Mouse (Mus musculus): ENCODE measurements around the gene B3gnt3. TPM values are rescaled to one million over a fixed set of nuclear protein-coding genes. Genes with fewer than 3 reads are reported as not detected.
"Not testable (repeated sequence)": the region's sequence is repeated elsewhere in the genome, so short reads cannot be mapped to it uniquely, and the experiment has no call there.

Gene B3gnt3
- total and polyA plus RNA-seq, 3 experiments: 0.19 to 0.84 TPM; not detected in 1

- not testable (repeated sequence) for H3K4me3 ChIP-seq (ENCODE audit: control insufficient read depth in 1 of 2, insufficient read depth in 1 of 2, low read depth in 2 of 2, low read length in 2 of 2); H3K79me2 ChIP-seq (ENCODE audit: control insufficient read depth, insufficient read depth, low read length, poor library complexity); H3K27me3 ChIP-seq (ENCODE audit: control insufficient read depth in 1 of 2, insufficient read depth in 2 of 2, low read length in 2 of 2); H3K36me3 ChIP-seq (ENCODE audit: control insufficient read depth in 1 of 2, insufficient read depth in 2 of 2, low read length in 2 of 2); H3K27ac ChIP-seq (ENCODE audit: control insufficient read depth, low read depth, low read length); H3K9me3 ChIP-seq (replicated peaks; ENCODE audit: insufficient read depth, low read length); DNase-seq (ENCODE audit: low read depth, low spot score); H3K4me1 ChIP-seq (ENCODE audit: control insufficient read depth in 1 of 2, insufficient read depth in 2 of 2, low read length in 2 of 2); H3K9ac ChIP-seq (ENCODE audit: control insufficient read depth, low read depth, low read length, poor library complexity, severe bottlenecking)
- peak in 2 of 3 experiments; percentile 24 to 31; a peak in 3 of 6 replicates for TF ChIP-seq CTCF (IDR thresholded peaks at IDR 0.05 in 2 of 3, conservative IDR thresholded peaks at IDR 0.05 in 1 of 3; ENCODE audit: control insufficient read depth in 1 of 3, insufficient read depth in 1 of 3, low read depth in 2 of 3, low read length in 3 of 3, poor library complexity in 1 of 3, severe bottlenecking in 1 of 3)
These were observed 6.1 kb downstream of the B3gnt3 start for GRCm38 (mm10) chr8:71695456-71695855.

GRCm38 (mm10) chr8:71693166-71694041, 8.2 kb downstream of the B3gnt3 start:
- H3K9ac ChIP-seq (ENCODE audit: control insufficient read depth, low read depth, low read length, poor library complexity, severe bottlenecking): no peak overlapping the region
- H3K27ac ChIP-seq (ENCODE audit: control insufficient read depth, low read depth, low read length): no peak overlapping the region
- H3K36me3 ChIP-seq (ENCODE audit: control insufficient read depth in 1 of 2, insufficient read depth in 2 of 2, low read length in 2 of 2): no peaks in the 10 kb centered on the region
- no peaks in the 10 kb centered on the region for H3K9me3 ChIP-seq (replicated peaks; ENCODE audit: insufficient read depth, low read length)
- TF ChIP-seq ETS1 (IDR thresholded peaks at IDR 0.05; ENCODE audit: low read depth, low read length) (no peak), NELFE (IDR thresholded peaks at IDR 0.05; ENCODE audit: low read depth, low read length) (no peak), ELF1 (IDR thresholded peaks at IDR 0.05; ENCODE audit: low read depth, low read length) (no peak), POLR2A (IDR thresholded peaks at IDR 0.05; ENCODE audit: control insufficient read depth in 1 of 2, insufficient read depth in 1 of 2, low read depth in 1 of 2, low read length in 2 of 2, poor library complexity in 1 of 2) (no peak), UBTF (IDR thresholded peaks at IDR 0.05; ENCODE audit: borderline replicate concordance, insufficient read depth, low read depth, low read length) (no peak), RCOR1 (IDR thresholded peaks at IDR 0.05; ENCODE audit: low read depth, low read length) (no peak), E2F4 (IDR thresholded peaks at IDR 0.05; ENCODE audit: borderline replicate concordance, low read depth, low read length) (no peak), USF2 (IDR thresholded peaks at IDR 0.05; ENCODE audit: borderline replicate concordance in 1 of 2, insufficient read depth in 1 of 2, low read depth in 1 of 2, low read length in 2 of 2) (no peak), CHD1 (IDR thresholded peaks at IDR 0.05; ENCODE audit: low read depth, low read length) (no peak), MAZ (IDR thresholded peaks at IDR 0.05; ENCODE audit: low read depth, low read length) (no peak), MEF2A (IDR thresholded peaks at IDR 0.05; ENCODE audit: extremely low read depth, insufficient replicate concordance, low read depth, low read length, poor library complexity, severe bottlenecking) (no peak), MYB (IDR thresholded peaks at IDR 0.05; ENCODE audit: low read depth, low read length) (no peak), MXI1 (IDR thresholded peaks at IDR 0.05; ENCODE audit: low read depth, low read length) (no peak), GABPA (IDR thresholded peaks at IDR 0.05; ENCODE audit: low read depth, low read length) (no peak), ZC3H11A (IDR thresholded peaks at IDR 0.05; ENCODE audit: low read depth, low read length) (no peak), SIN3A (IDR thresholded peaks at IDR 0.05; ENCODE audit: low read length) (no peak), BHLHE40 (IDR thresholded peaks at IDR 0.05; ENCODE audit: borderline replicate concordance, low read depth, low read length) (no peak), RAD21 (IDR thresholded peaks at IDR 0.05; ENCODE audit: low read depth, low read length) (no peak)
- no peaks in the 10 kb centered on the region for H3K27me3 ChIP-seq (ENCODE audit: control insufficient read depth in 1 of 2, insufficient read depth in 2 of 2, low read length in 2 of 2)
- DNase-seq (ENCODE audit: low read depth, low spot score): no peak
- H3K4me3 ChIP-seq (ENCODE audit: control insufficient read depth in 1 of 2, insufficient read depth in 1 of 2, low read depth in 2 of 2, low read length in 2 of 2): no peak overlapping the region
- no peaks in the 10 kb centered on the region for H3K79me2 ChIP-seq (ENCODE audit: control insufficient read depth, insufficient read depth, low read length, poor library complexity)
- H3K4me1 ChIP-seq (ENCODE audit: control insufficient read depth in 1 of 2, insufficient read depth in 2 of 2, low read length in 2 of 2): no peaks in the 10 kb centered on the region
